Mouse (Mus musculus): Measurements from ENCODE around the gene Usp33. TPM values are rescaled to one million over a fixed set of nuclear protein-coding genes. Genes with fewer than 3 reads are reported as not detected.

The Usp33 gene
- polyA plus RNA-seq, 1 experiment from 2014 or later = 64.7 TPM

GRCm38 (mm10) chr3:152320972-152321645, 25.2 kb upstream of the Usp33 start:
- H3K27ac ChIP-seq = no peak overlapping the region
- no peak overlapping the region for H3K4me2 ChIP-seq
- ATAC-seq = no peak
- H3K9me3 ChIP-seq (replicated peaks) = no peaks in the 10 kb centered on the region
- H3K36me3 ChIP-seq (ENCODE audit: poor library complexity, severe bottlenecking) = peaks cover 28% of the 10 kb centered on the region
- H3K4me3 ChIP-seq = no peak overlapping the region
- H3K27me3 ChIP-seq = no peaks in the 10 kb centered on the region
- H3K9ac ChIP-seq = no peak overlapping the region
- H3K4me1 ChIP-seq = no peaks in the 10 kb centered on the region
- 94% methylated on average over 10 of the region's 10 CpGs for WGBS

GRCm38 (mm10) chr3:152321765-152322547, 24.3 kb upstream of the Usp33 start:
- Histone ChIP-seq H3K36me3 (ENCODE audit: poor library complexity, severe bottlenecking) (peaks cover 28% of the 10 kb centered on the region), H3K9ac (no peak overlapping the region), H3K27ac (no peak overlapping the region), H3K4me3 (no peak overlapping the region), H3K4me1 (no peaks in the 10 kb centered on the region), H3K9me3 (replicated peaks) (no peaks in the 10 kb centered on the region), H3K27me3 (no peaks in the 10 kb centered on the region), H3K4me2 (no peak overlapping the region)
- 96% methylated on average over 8 of the region's 8 CpGs for WGBS
- ATAC-seq = no peak

- no peak for ATAC-seq
These were observed 14.2 kb upstream of the Usp33 start for GRCm38 (mm10) chr3:152332104-152332503.

GRCm38 (mm10) chr3:152332545-152333300, 13.6 kb upstream of the Usp33 start:
- 91% methylated on average over 15 of the region's 15 CpGs for WGBS
- no peak overlapping the region for H3K9ac ChIP-seq
- no peak overlapping the region for H3K27ac ChIP-seq
- peaks cover 53% of the 10 kb centered on the region for H3K36me3 ChIP-seq (ENCODE audit: poor library complexity, severe bottlenecking)
- no peaks in the 10 kb centered on the region for H3K9me3 ChIP-seq (replicated peaks)
- no peak overlapping the region for H3K4me2 ChIP-seq
- H3K27me3 ChIP-seq = no peaks in the 10 kb centered on the region
- no peak overlapping the region for H3K4me3 ChIP-seq
- no peaks in the 10 kb centered on the region for H3K4me1 ChIP-seq
- no peak for ATAC-seq

More at GRCm38 (mm10) chr3:152332104-152332503, 14.2 kb upstream of the Usp33 start:
- WGBS = 95% methylated on average over 6 of the region's 6 CpGs
- H3K4me2 ChIP-seq = no peak overlapping the region
- H3K27me3 ChIP-seq = no peaks in the 10 kb centered on the region
- H3K4me1 ChIP-seq = no peaks in the 10 kb centered on the region
- H3K27ac ChIP-seq = no peak overlapping the region
- H3K9ac ChIP-seq = no peak overlapping the region
- no peak overlapping the region for H3K4me3 ChIP-seq
- no peaks in the 10 kb centered on the region for H3K9me3 ChIP-seq (replicated peaks)
- peaks cover 47% of the 10 kb centered on the region for H3K36me3 ChIP-seq (ENCODE audit: poor library complexity, severe bottlenecking)

- WGBS = 95% methylated on average over 10 of the region's 10 CpGs
- H3K4me3 ChIP-seq = no peak overlapping the region
- 0 out of 2 replicates have a peak, but pooled peaks cover under 1% of the 10 kb centered on the region for H3K4me1 ChIP-seq
- H3K27me3 ChIP-seq = no peaks in the 10 kb centered on the region
- no peak for ATAC-seq
- peaks cover 53% of the 10 kb centered on the region for H3K36me3 ChIP-seq (ENCODE audit: poor library complexity, severe bottlenecking)
- no peak overlapping the region for H3K4me2 ChIP-seq
- H3K27ac ChIP-seq = no peak overlapping the region
- H3K9ac ChIP-seq = no peak overlapping the region
- no peaks in the 10 kb centered on the region for H3K9me3 ChIP-seq (replicated peaks)
These were observed 12.6 kb upstream of the Usp33 start for GRCm38 (mm10) chr3:152333641-152334040.

- Histone ChIP-seq H3K4me2 (no peak overlapping the region), H3K36me3 (ENCODE audit: poor library complexity, severe bottlenecking) (peaks cover 53% of the 10 kb centered on the region), H3K9ac (no peak overlapping the region), H3K27me3 (no peaks in the 10 kb centered on the region), H3K4me3 (no peak overlapping the region), H3K4me1 (peaks cover 13% of the 10 kb centered on the region), H3K9me3 (replicated peaks) (no peaks in the 10 kb centered on the region), H3K27ac (no peak overlapping the region)
- no peak for ATAC-seq
- 86% methylated on average over 8 of the region's 8 CpGs for WGBS
These were observed 10.2 kb upstream of the Usp33 start for GRCm38 (mm10) chr3:152336085-152336484.

- Histone ChIP-seq H3K4me3 (peak within 1 kb of the TSS; percentile 76), H3K9ac (peak within 1 kb of the TSS; percentile 76), H3K36me3 (ENCODE audit: poor library complexity, severe bottlenecking) (peaks cover 25% of the 10 kb centered on the region), H3K27me3 (no peaks in the 10 kb centered on the region), H3K9me3 (replicated peaks) (no peaks in the 10 kb centered on the region), H3K4me2 (peak within 1 kb of the TSS; percentile 62), H3K4me1 (peaks cover 13% of the 10 kb centered on the region), H3K27ac (peak within 1 kb of the TSS; percentile 55; the same call in 1 of the 2 replicates)
- WGBS = 4% methylated on average over 49 of the region's 54 CpGs
- peak; percentile 97 for ATAC-seq
These were observed 6.3 kb upstream of the Usp33 start, which contains the start of gene Miga1 for GRCm38 (mm10) chr3:152339862-152340557. TSS of gene Miga1 (minus strand) at chr3:152340407.

GRCm38 (mm10) chr3:152342961-152343517, 3.2 kb upstream of the Usp33 start:
- H3K4me2 ChIP-seq = no peak overlapping the region
- no peaks in the 10 kb centered on the region for H3K36me3 ChIP-seq (ENCODE audit: poor library complexity, severe bottlenecking)
- H3K9ac ChIP-seq = no peak overlapping the region
- H3K27me3 ChIP-seq = no peaks in the 10 kb centered on the region
- H3K9me3 ChIP-seq (replicated peaks) = no peaks in the 10 kb centered on the region
- ATAC-seq = no peak
- H3K27ac ChIP-seq = no peak overlapping the region
- 88% methylated on average over 15 of the region's 15 CpGs for whole genome bisulfite sequencing
- H3K4me1 ChIP-seq = peaks cover 23% of the 10 kb centered on the region
- no peak overlapping the region for H3K4me3 ChIP-seq

GRCm38 (mm10) chr3:152346633-152347141, 409 bp downstream of the Usp33 start:
- Histone ChIP-seq H3K9me3 (replicated peaks) (no peaks in the 10 kb centered on the region), H3K27ac (peak overlapping the region; percentile 54), H3K4me2 (peak overlapping the region; percentile 63), H3K27me3 (no peaks in the 10 kb centered on the region), H3K9ac (peak overlapping the region; percentile 86), H3K4me1 (peaks cover 29% of the 10 kb centered on the region), H3K36me3 (ENCODE audit: poor library complexity, severe bottlenecking) (no peaks in the 10 kb centered on the region), H3K4me3 (peak overlapping the region; percentile 78)
- no peak for ATAC-seq
- under 1% methylated on average over 39 of the region's 54 CpGs for WGBS

GRCm38 (mm10) chr3:152347227-152347626, 949 bp downstream of the Usp33 start:
- H3K9me3 ChIP-seq (replicated peaks) = no peaks in the 10 kb centered on the region
- 51% methylated on average over 3 of the region's 3 CpGs for WGBS
- peak overlapping the region; percentile 86 for H3K9ac ChIP-seq
- no peaks in the 10 kb centered on the region for H3K36me3 ChIP-seq (ENCODE audit: poor library complexity, severe bottlenecking)
- H3K4me1 ChIP-seq = peaks cover 29% of the 10 kb centered on the region
- peak overlapping the region; percentile 63 for H3K4me2 ChIP-seq
- no peak for ATAC-seq
- no peak overlapping the region for H3K27ac ChIP-seq
- no peaks in the 10 kb centered on the region for H3K27me3 ChIP-seq
- peak overlapping the region; percentile 78 for H3K4me3 ChIP-seq

Data from forebrain, embryonic 13.5 days (tissue).